Mouse (Mus musculus) forebrain, embryonic 13.5 days (tissue): ENCODE data around the gene Ssbp4. TPM values are rescaled to one million over a fixed set of nuclear protein-coding genes. Genes with fewer than 3 reads are reported as not detected.

ENCODE experiments used
- ATAC-seq: fragments of 200-750 bp; cut with Nextera tagmentation; 2 replicates; pipeline ENCODE4 v1.8.0; 2017
- H3K27ac ChIP-seq: fragments of 300-500 bp; sonication (generic); 2 replicates; pipeline ENCODE4 v1.5.1; 2015; ENCODE audit warnings: inconsistent platforms, mild to moderate bottlenecking, moderate library complexity
- H3K27me3 ChIP-seq: fragments of 300-500 bp; sonication (generic); 2 replicates; pipeline ENCODE4 v1.6.1; 2015; ENCODE audit warnings: mild to moderate bottlenecking, inconsistent platforms
- H3K36me3 ChIP-seq: fragments of 300-500 bp; sonication (generic); 2 replicates; pipeline ENCODE4 v1.6.1; 2015; ENCODE audit warnings: mild to moderate bottlenecking, inconsistent platforms; ENCODE audit not compliant: poor library complexity, severe bottlenecking
- H3K4me1 ChIP-seq: fragments of 300-500 bp; sonication (generic); 2 replicates; pipeline ENCODE4 v1.6.1; 2015; ENCODE audit warnings: inconsistent platforms
- H3K4me2 ChIP-seq: fragments of 300-500 bp; sonication (generic); 2 replicates; pipeline ENCODE4 v1.6.1; 2015; ENCODE audit warnings: inconsistent platforms, mild to moderate bottlenecking, moderate library complexity
- H3K4me3 ChIP-seq: fragments of 300-500 bp; sonication (generic); 2 replicates; pipeline ENCODE4 v1.5.1; 2015; ENCODE audit warnings: mild to moderate bottlenecking, inconsistent platforms
- H3K9ac ChIP-seq: fragments of 300-500 bp; sonication (generic); 2 replicates; pipeline ENCODE4 v1.6.1; 2015; ENCODE audit warnings: mild to moderate bottlenecking, inconsistent platforms
- H3K9me3 ChIP-seq: fragments of 300-500 bp; sonication (generic); replicated peaks from 2 replicates; pipeline ENCODE4 v1.6.1; 2016; ENCODE audit warnings: inconsistent platforms
- WGBS: fragments of 180-500 bp; shearing (Covaris S2); methylation state at CpG from one replicate; pipeline ENCODE4 v1.1.7; 2015; 5-methylcytosine and 5-hydroxymethylcytosine counted together
- polyA plus RNA-seq: library from polyadenylated mRNA; unstranded; fragments of >200 nt; fragmentation: Nextera tagmentation; extraction: Ambion mirVana; gene quantifications from 2 replicates; pipeline ENCODE4 v1.2.1, GENCODE M21; 2015

The Ssbp4 gene
- polyA plus RNA-seq, 1 experiment from 2014 or later, result 81.9 TPM

- Histone ChIP-seq H3K9me3 (no peaks in the 10 kb centered on the region), H3K4me2 (no peak overlapping the region), H3K4me1 (peaks cover 17% of the 10 kb centered on the region), H3K27ac (no peak overlapping the region), H3K9ac (no peak overlapping the region), H3K4me3 (no peak overlapping the region), H3K27me3 (no peaks in the 10 kb centered on the region), H3K36me3 (no peaks in the 10 kb centered on the region)
- WGBS, result 91% methylated on average over 4 of the region's 4 CpGs
- no peak for ATAC-seq
Measured at GRCm38 (mm10) chr8:70555079-70555747, 53.5 kb downstream of the Ssbp4 start.

GRCm38 (mm10) chr8:70553740-70554139, 54.9 kb downstream of the Ssbp4 start:
- H3K4me3 ChIP-seq, result no peak overlapping the region
- H3K27me3 ChIP-seq, result no peaks in the 10 kb centered on the region
- peak overlapping the region; percentile 31; the same call in 1 of the 2 replicates for H3K27ac ChIP-seq
- no peaks in the 10 kb centered on the region for H3K36me3 ChIP-seq
- no peak for ATAC-seq
- H3K4me2 ChIP-seq, result no peak overlapping the region
- peaks cover 17% of the 10 kb centered on the region for H3K4me1 ChIP-seq
- no peaks in the 10 kb centered on the region for H3K9me3 ChIP-seq
- H3K9ac ChIP-seq, result no peak overlapping the region

GRCm38 (mm10) chr8:70552836-70553235, 55.8 kb downstream of the Ssbp4 start:
- Histone ChIP-seq H3K4me2 (no peak overlapping the region), H3K27ac (no peak overlapping the region), H3K9me3 (no peaks in the 10 kb centered on the region), H3K36me3 (no peaks in the 10 kb centered on the region), H3K27me3 (no peaks in the 10 kb centered on the region), H3K4me3 (no peak overlapping the region), H3K4me1 (peaks cover 17% of the 10 kb centered on the region), H3K9ac (no peak overlapping the region)
- ATAC-seq, result no peak
- WGBS, result 39% methylated on average over 1 of the region's 1 CpGs

- no peak for ATAC-seq
- Histone ChIP-seq H3K4me1 (peaks cover 17% of the 10 kb centered on the region), H3K36me3 (no peaks in the 10 kb centered on the region), H3K27me3 (no peaks in the 10 kb centered on the region), H3K27ac (no peak overlapping the region), H3K9ac (no peak overlapping the region; the same call in 1 of the 2 replicates), H3K4me2 (no peak overlapping the region), H3K4me3 (no peak overlapping the region), H3K9me3 (no peaks in the 10 kb centered on the region)
- 86% methylated on average over 3 of the region's 3 CpGs for WGBS
Measured at GRCm38 (mm10) chr8:70551558-70552161, 57.0 kb downstream of the Ssbp4 start.

- Histone ChIP-seq H3K36me3 (no peaks in the 10 kb centered on the region), H3K4me2 (no peak overlapping the region), H3K9me3 (no peaks in the 10 kb centered on the region), H3K4me1 (peaks cover 17% of the 10 kb centered on the region), H3K4me3 (no peak overlapping the region), H3K27me3 (no peaks in the 10 kb centered on the region), H3K9ac (no peak overlapping the region), H3K27ac (no peak overlapping the region)
- no peak for ATAC-seq
- 96% methylated on average over 10 of the region's 10 CpGs for WGBS
Measured at GRCm38 (mm10) chr8:70549412-70550184, 59.1 kb downstream of the Ssbp4 start.

- Histone ChIP-seq H3K27me3 (no peaks in the 10 kb centered on the region), H3K4me3 (no peak overlapping the region), H3K4me2 (no peak overlapping the region), H3K9ac (no peak overlapping the region), H3K9me3 (no peaks in the 10 kb centered on the region), H3K27ac (no peak overlapping the region), H3K4me1 (peaks cover 3% of the 10 kb centered on the region; the same call in 1 of the 2 replicates), H3K36me3 (no peaks in the 10 kb centered on the region)
- 93% methylated on average over 6 of the region's 6 CpGs for WGBS
- ATAC-seq, result no peak
Measured at GRCm38 (mm10) chr8:70547762-70548161, 60.9 kb downstream of the Ssbp4 start.

Other genes starting within 250 kb of the Ssbp4 start
- 0.18 and 0.35 TPM in 2 replicates for gene Comp, start 235.3 kb downstream of the Ssbp4 start, polyA plus RNA-seq
- 23.4 and 28.2 TPM in 2 replicates for gene Crtc1, start 169.3 kb downstream of the Ssbp4 start, polyA plus RNA-seq
- gene Klhl26, start 131.9 kb downstream of the Ssbp4 start, polyA plus RNA-seq, result 15.3 and 16.4 TPM in 2 replicates
- gene Tmem59l, start 121.5 kb downstream of the Ssbp4 start, polyA plus RNA-seq, result 32.5 and 38.0 TPM in 2 replicates
- 0.86 and 0.92 TPM in 2 replicates for gene Crlf1, start 115.7 kb downstream of the Ssbp4 start, polyA plus RNA-seq
- 150 and 154 TPM in 2 replicates for gene Rex1bd, start 102.1 kb downstream of the Ssbp4 start, polyA plus RNA-seq
- 812 and 920 TPM in 2 replicates for gene Uba52, start 98.1 kb downstream of the Ssbp4 start, polyA plus RNA-seq
- gene Fkbp8, start 81.1 kb downstream of the Ssbp4 start, polyA plus RNA-seq, result 357 and 385 TPM in 2 replicates
- 52.5 and 53.6 TPM in 2 replicates for gene Kxd1, start 80.9 kb downstream of the Ssbp4 start, polyA plus RNA-seq
- 16.5 and 16.6 TPM in 2 replicates for gene Ell, start 69.4 kb downstream of the Ssbp4 start, polyA plus RNA-seq
- gene Isyna1, start 14.5 kb downstream of the Ssbp4 start, polyA plus RNA-seq, result 87.1 and 105 TPM in 2 replicates
- 0.65 and 0.68 TPM in 2 replicates for gene Lrrc25, start 7.3 kb upstream of the Ssbp4 start, polyA plus RNA-seq
- gene Gdf15, start 23.6 kb upstream of the Ssbp4 start, polyA plus RNA-seq, result 0.15 TPM in 1 of 2 replicates, not detected in the other
- gene Pgpep1, start 51.5 kb upstream of the Ssbp4 start, polyA plus RNA-seq, result 64.6 and 80.8 TPM in 2 replicates
- 238 and 239 TPM in 2 replicates for gene Lsm4, start 64.4 kb upstream of the Ssbp4 start, polyA plus RNA-seq
- gene Jund, start 90.1 kb upstream of the Ssbp4 start, polyA plus RNA-seq, result 58.6 and 68.8 TPM in 2 replicates
- 0.05 and 0.11 TPM in 2 replicates for gene Iqcn, start 94.6 kb upstream of the Ssbp4 start, polyA plus RNA-seq
- gene Gm3336, start 109.7 kb upstream of the Ssbp4 start, polyA plus RNA-seq, result not detected in 2 replicates
- 0.10 TPM in 1 of 2 replicates, not detected in the other for gene Pde4c, start 114.8 kb upstream of the Ssbp4 start, polyA plus RNA-seq
- 180 and 188 TPM in 2 replicates for gene Rab3a, start 145.8 kb upstream of the Ssbp4 start, polyA plus RNA-seq
- gene Mpv17l2, start 152.1 kb upstream of the Ssbp4 start, polyA plus RNA-seq, result 44.8 and 48.0 TPM in 2 replicates
- gene Pik3r2, start 167.8 kb upstream of the Ssbp4 start, polyA plus RNA-seq, result 84.3 and 84.6 TPM in 2 replicates
- gene Mast3, start 196.2 kb upstream of the Ssbp4 start, polyA plus RNA-seq, result 15.8 and 16.0 TPM in 2 replicates
- 0.09 TPM in 1 of 2 replicates, not detected in the other for gene Il12rb1, start 199.6 kb upstream of the Ssbp4 start, polyA plus RNA-seq
- gene Arrdc2, start 230.8 kb upstream of the Ssbp4 start, polyA plus RNA-seq, result 5.6 and 5.7 TPM in 2 replicates